Mouse (Mus musculus): ENCODE measurements around the gene Pappa2. TPM values are rescaled to one million over a fixed set of nuclear protein-coding genes. Genes with fewer than 3 reads are reported as not detected.
A peak's percentile ranks its signal among the peaks of the same experiment; 100 is the strongest.

Gene Pappa2
- total RNA-seq (2014; rRNA removed) = 5.4 and 8.1 TPM in 2 replicates
- polyA plus RNA-seq (2015; fragmentation: Nextera tagmentation; extraction: Ambion mirVana) = 0.62 and 0.63 TPM in 2 replicates

DNA sequence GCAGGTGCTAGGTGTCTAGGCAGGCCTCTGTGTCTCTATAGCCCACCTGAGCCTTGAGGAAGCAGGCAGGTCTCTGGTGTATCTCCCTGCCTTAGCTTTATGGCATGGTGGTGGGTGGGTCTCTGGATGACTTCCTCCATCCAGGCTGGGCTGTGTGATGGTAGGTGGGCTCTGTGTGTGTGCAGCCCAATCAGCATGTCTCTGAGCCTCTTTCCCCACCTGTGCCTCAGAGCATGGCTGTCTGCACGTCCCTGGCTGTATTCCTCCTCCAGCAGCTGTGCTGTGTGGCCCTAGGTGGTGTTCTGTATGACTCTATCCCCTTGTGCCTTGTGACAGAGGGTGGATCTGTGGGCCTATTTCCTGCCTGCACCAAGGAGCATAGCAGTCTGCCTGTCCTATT is at the start of gene Pappa2:
Gene Pappa2 (minus strand): TSS at position 101 of the 400 bp plus-strand sequence.
- Histone ChIP-seq H3K27me3 (ENCODE audit: insufficient read depth, low read length) (no peaks in the 10 kb centered on the region), H3K4me2 (ENCODE audit: low read depth) (no peak within 1 kb of the TSS), H3K4me1 (ENCODE audit: insufficient read depth) (no peaks in the 10 kb centered on the region), H3K9ac (no peak within 1 kb of the TSS), H3K9me3 (ENCODE audit: low read length) (no peaks in the 10 kb centered on the region), H3K4me3 (ENCODE audit: low read depth, low read length) (no peak within 1 kb of the TSS), H3K27ac (ENCODE audit: low read depth, low read length) (no peak within 1 kb of the TSS), H3K36me3 (ENCODE audit: insufficient read depth) (no peaks in the 10 kb centered on the region)
- TF ChIP-seq CTCF (IDR thresholded peaks at IDR 0.05; ENCODE audit: low read depth) = no peak
- WGBS = 67% methylated on average over 1 of the region's 1 CpGs
- no peak for ATAC-seq
- no peak for DNase-seq

DNA sequence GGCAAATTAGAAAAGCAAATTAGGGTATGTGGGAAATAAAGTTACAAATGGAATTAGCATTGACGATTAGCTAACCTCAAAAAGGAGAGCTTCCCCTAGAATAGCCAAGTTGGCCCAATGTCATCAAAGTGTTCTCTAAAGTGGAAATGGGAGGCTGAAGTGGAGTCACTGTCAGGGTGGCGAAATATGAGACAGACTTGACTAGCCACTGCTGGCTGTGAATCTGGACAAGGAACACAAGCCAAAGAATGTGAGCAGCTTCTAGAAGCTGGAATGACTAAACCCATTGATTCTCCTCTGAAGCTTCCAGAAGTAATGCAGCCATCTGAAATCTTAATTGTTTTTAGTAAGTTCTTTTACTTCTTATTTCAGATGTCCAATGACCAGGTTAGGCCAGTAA is 48.8 kb upstream of the Pappa2 start:
- H3K27ac ChIP-seq (ENCODE audit: low read depth, low read length) = no peak overlapping the region
- no peaks in the 10 kb centered on the region for H3K27me3 ChIP-seq (ENCODE audit: insufficient read depth, low read length)
- no peak for TF ChIP-seq CTCF (IDR thresholded peaks at IDR 0.05; ENCODE audit: low read depth)
- H3K9ac ChIP-seq = no peak overlapping the region
- DNase-seq (no peak), ATAC-seq (no peak)
- no peaks in the 10 kb centered on the region for H3K4me1 ChIP-seq (ENCODE audit: insufficient read depth)
- 78% methylated on average over 2 of the region's 2 CpGs for WGBS
- H3K36me3 ChIP-seq (ENCODE audit: insufficient read depth) = no peaks in the 10 kb centered on the region
- no peak overlapping the region for H3K4me3 ChIP-seq (ENCODE audit: low read depth, low read length)
- H3K4me2 ChIP-seq (ENCODE audit: low read depth) = no peak overlapping the region
- H3K9me3 ChIP-seq (ENCODE audit: low read length) = no peaks in the 10 kb centered on the region

DNA sequence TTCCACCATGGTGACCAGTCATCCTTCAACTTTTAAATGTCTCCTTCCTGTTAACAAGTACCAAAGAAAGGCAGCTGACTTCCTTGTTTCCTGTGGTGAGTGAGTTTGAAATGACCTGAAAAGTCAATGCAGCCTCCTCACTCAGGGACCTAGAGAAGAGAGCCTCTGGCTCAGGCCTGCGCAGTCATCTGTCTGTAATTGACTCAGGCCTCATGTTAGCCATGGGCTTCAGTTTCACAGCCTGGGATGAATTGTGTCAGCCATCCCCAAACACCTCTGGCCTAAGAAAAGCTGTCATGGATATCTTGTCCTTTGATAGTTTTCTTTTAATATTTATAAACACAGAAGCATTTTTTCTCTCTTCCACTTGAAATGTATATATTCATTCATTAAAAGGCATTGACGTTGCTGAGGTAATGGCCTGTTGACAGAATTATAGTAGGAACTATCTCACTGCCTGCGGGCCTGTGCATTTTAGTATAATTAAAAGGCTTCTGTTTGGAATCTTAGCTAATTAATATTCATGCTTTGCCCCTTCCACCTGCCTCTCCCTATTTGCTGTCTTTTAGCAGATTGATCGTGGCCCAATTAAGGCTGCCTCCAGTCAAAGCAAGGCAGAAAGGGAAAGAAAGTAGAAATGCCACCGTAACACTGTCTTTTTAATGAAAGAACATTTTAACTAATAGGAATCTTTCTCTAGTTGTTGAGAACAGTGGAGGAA is 34.8 kb upstream of the Pappa2 start:
- ATAC-seq = peak; percentile 43; the same call in 1 of the 2 replicates
- H3K4me2 ChIP-seq (ENCODE audit: low read depth) = no peak overlapping the region
- H3K27ac ChIP-seq (ENCODE audit: low read depth, low read length) = no peak overlapping the region
- no peaks in the 10 kb centered on the region for H3K9me3 ChIP-seq (ENCODE audit: low read length)
- no peaks in the 10 kb centered on the region for H3K4me1 ChIP-seq (ENCODE audit: insufficient read depth)
- no peaks in the 10 kb centered on the region for H3K27me3 ChIP-seq (ENCODE audit: insufficient read depth, low read length)
- H3K4me3 ChIP-seq (ENCODE audit: low read depth, low read length) = no peak overlapping the region
- TF ChIP-seq CTCF (IDR thresholded peaks at IDR 0.05; ENCODE audit: low read depth) = no peak
- DNase-seq = peak; percentile 11
- no peak overlapping the region for H3K9ac ChIP-seq
- 15% methylated on average over 5 of the region's 5 CpGs for WGBS
- H3K36me3 ChIP-seq (ENCODE audit: insufficient read depth) = no peaks in the 10 kb centered on the region

DNA sequence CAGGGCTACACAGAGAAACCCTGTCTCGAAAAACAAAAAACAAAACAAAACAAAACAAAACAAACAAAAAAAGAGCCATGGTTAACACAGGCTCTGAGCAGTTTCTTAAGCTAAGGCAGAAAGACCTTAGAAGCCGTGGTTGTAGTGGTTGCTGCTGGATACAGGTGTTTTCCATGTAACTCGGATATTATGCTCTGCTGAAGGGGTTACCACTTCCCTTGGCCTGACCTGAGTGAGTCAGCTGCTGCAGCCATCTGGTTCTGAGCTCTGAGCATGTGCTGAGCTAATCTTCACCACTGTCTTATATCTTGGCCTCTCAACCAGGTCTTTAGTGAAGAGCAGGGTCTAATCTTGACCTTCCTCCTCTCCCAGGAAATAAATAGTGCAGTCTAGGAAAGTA is 6.8 kb upstream of the Pappa2 start:
- no peak overlapping the region for H3K4me3 ChIP-seq (ENCODE audit: low read depth, low read length)
- ATAC-seq = no peak
- no peak overlapping the region for H3K4me2 ChIP-seq (ENCODE audit: low read depth)
- no peak for TF ChIP-seq CTCF (IDR thresholded peaks at IDR 0.05; ENCODE audit: low read depth)
- 91% methylated on average over 3 of the region's 3 CpGs for WGBS
- no peak for DNase-seq
- H3K4me1 ChIP-seq (ENCODE audit: insufficient read depth) = no peaks in the 10 kb centered on the region
- H3K27me3 ChIP-seq (ENCODE audit: insufficient read depth, low read length) = no peaks in the 10 kb centered on the region
- H3K36me3 ChIP-seq (ENCODE audit: insufficient read depth) = no peaks in the 10 kb centered on the region
- H3K9ac ChIP-seq = no peak overlapping the region
- no peak overlapping the region for H3K27ac ChIP-seq (ENCODE audit: low read depth, low read length)
- H3K9me3 ChIP-seq (ENCODE audit: low read length) = no peaks in the 10 kb centered on the region

DNA sequence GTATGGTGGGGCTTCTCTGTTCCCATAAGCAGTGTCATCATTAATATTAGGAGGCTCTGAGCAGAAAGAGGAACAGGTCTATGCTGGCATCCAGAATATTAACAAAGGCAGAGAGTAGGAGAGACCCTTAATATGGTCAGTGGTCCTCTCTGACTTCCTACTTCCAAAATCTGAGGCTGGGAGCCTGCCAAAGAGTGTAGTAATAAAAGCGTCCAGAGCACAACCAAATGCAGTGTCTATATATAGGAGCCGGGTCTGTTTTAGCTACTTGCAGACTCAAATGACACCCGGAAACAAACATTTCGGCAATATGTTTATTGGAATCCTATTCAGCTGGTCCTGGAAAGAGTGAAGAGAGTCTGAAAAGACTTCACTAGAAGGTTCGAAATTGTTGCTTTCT is 17.9 kb downstream of the Pappa2 start:
- WGBS = 50% methylated on average over 5 of the region's 5 CpGs
- ATAC-seq (peak; percentile 26; the same call in 1 of the 2 replicates), DNase-seq (no peak)
- Histone ChIP-seq H3K9me3 (ENCODE audit: low read length) (no peaks in the 10 kb centered on the region), H3K4me2 (ENCODE audit: low read depth) (no peak overlapping the region), H3K4me3 (ENCODE audit: low read depth, low read length) (no peak overlapping the region), H3K36me3 (ENCODE audit: insufficient read depth) (no peaks in the 10 kb centered on the region), H3K9ac (no peak overlapping the region), H3K27me3 (ENCODE audit: insufficient read depth, low read length) (no peaks in the 10 kb centered on the region), H3K27ac (ENCODE audit: low read depth, low read length) (no peak overlapping the region), H3K4me1 (ENCODE audit: insufficient read depth) (0 out of 2 replicates have a peak, but pooled peaks cover 4% of the 10 kb centered on the region)
- TF ChIP-seq CTCF (IDR thresholded peaks at IDR 0.05; ENCODE audit: low read depth) = no peak

DNA sequence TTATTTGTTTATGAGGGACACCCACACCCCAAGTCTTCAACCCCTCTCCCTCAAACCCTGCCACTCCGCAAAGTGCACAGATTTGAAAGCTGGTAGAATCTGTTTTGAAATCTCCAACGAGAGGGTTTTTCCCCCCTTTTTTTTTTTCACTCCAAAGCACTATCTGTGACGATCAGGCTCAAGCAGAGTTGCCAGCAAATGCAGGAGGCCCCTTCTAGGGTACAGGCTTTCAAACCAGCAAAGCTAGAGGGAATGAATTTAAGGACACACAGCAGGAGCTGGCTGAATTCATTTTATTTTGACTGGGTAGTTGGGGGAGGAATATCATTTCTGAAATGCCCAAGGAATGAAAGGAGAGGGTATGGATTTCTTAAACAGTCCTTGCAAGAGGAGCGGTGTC is 19.3 kb downstream of the Pappa2 start:
- WGBS = 20% methylated on average over 4 of the region's 4 CpGs
- H3K9ac ChIP-seq = no peak overlapping the region; the same call in 1 of the 2 replicates
- peak; percentile 59 for DNase-seq
- 0 out of 2 replicates have a peak, but pooled peaks cover 4% of the 10 kb centered on the region for H3K4me1 ChIP-seq (ENCODE audit: insufficient read depth)
- H3K27ac ChIP-seq (ENCODE audit: low read depth, low read length) = 0 out of 2 replicates have a peak overlapping the region, but pooled peaks have one; percentile 45
- H3K36me3 ChIP-seq (ENCODE audit: insufficient read depth) = no peaks in the 10 kb centered on the region
- no peak overlapping the region for H3K4me3 ChIP-seq (ENCODE audit: low read depth, low read length)
- no peaks in the 10 kb centered on the region for H3K27me3 ChIP-seq (ENCODE audit: insufficient read depth, low read length)
- H3K9me3 ChIP-seq (ENCODE audit: low read length) = no peaks in the 10 kb centered on the region
- ATAC-seq = peak; percentile 54
- TF ChIP-seq CTCF (IDR thresholded peaks at IDR 0.05; ENCODE audit: low read depth) = no peak
- H3K4me2 ChIP-seq (ENCODE audit: low read depth) = peak overlapping the region; percentile 44

DNA sequence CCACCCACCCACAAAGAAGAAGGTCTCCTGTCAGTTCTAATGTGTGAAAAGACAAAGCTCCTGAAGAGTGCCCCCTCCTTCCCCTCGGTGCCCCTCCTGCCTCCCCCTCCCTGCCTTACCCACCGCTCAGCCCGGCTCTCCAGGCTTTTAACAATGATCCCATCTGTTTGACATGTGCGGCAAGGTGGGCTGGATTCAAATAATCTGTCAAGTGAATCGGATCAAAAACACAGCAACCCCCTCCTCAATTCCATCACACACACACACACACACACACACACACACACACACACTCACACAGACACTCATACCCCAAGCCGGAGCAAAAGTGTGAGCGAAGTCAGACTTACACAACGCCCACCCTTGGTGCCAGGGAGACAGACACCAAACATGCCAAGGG is 19.7 kb downstream of the Pappa2 start:
- Histone ChIP-seq H3K4me3 (ENCODE audit: low read depth, low read length) (no peak overlapping the region), H3K4me1 (ENCODE audit: insufficient read depth) (0 out of 2 replicates have a peak, but pooled peaks cover 4% of the 10 kb centered on the region), H3K36me3 (ENCODE audit: insufficient read depth) (no peaks in the 10 kb centered on the region), H3K27ac (ENCODE audit: low read depth, low read length) (no peak overlapping the region), H3K4me2 (ENCODE audit: low read depth) (peak overlapping the region; percentile 44), H3K9me3 (ENCODE audit: low read length) (no peaks in the 10 kb centered on the region), H3K27me3 (ENCODE audit: insufficient read depth, low read length) (no peaks in the 10 kb centered on the region), H3K9ac (peak overlapping the region; percentile 14)
- ATAC-seq (peak; percentile 50), DNase-seq (no peak)
- no peak for TF ChIP-seq CTCF (IDR thresholded peaks at IDR 0.05; ENCODE audit: low read depth)
- WGBS = 3% methylated on average over 8 of the region's 8 CpGs
